Mouse (Mus musculus) brown adipose tissue, adult 24 weeks (tissue): ENCODE results near the gene Lpp. TPM values are rescaled to one million over a fixed set of nuclear protein-coding genes. Genes with fewer than 3 reads are reported as not detected.

ENCODE experiments used
- H3K27ac ChIP-seq: fragments of 200-500 bp; replicated peaks from 2 replicates; pipeline ENCODE4 v1.5.1; 2012; ENCODE audit warnings: low read depth, mild to moderate bottlenecking, low read length
- H3K4me1 ChIP-seq: fragments of 200-500 bp; 2 replicates; pipeline ENCODE4 v1.6.1; 2012; ENCODE audit warnings: low read length, mixed read lengths; ENCODE audit not compliant: control insufficient read depth, insufficient read depth, insufficient read length
- H3K4me3 ChIP-seq: fragments of 200-500 bp; 2 replicates; pipeline ENCODE4 v1.5.1; 2012; ENCODE audit warnings: low read depth, mild to moderate bottlenecking, low read length, moderate library complexity; ENCODE audit not compliant: insufficient read depth
- polyA plus RNA-seq: library from polyadenylated mRNA; stranded (reverse); fragments of >200 nt; gene quantifications from 2 replicates; pipeline ENCODE4 v1.2.4, GENCODE M21; 2012; ENCODE audit not compliant: missing spikeins, insufficient read depth, insufficient read length

The Lpp gene
- polyA plus RNA-seq, 1 experiment, result 6.7 TPM

GRCm38 (mm10) chr16:24482648-24483047 is 89.3 kb downstream of the Lpp start:
- Histone ChIP-seq H3K4me1 (peaks cover 3% of the 10 kb centered on the region), H3K4me3 (no peak overlapping the region), H3K27ac (no peak overlapping the region)

- no peak overlapping the region for H3K27ac ChIP-seq
- H3K4me3 ChIP-seq, result no peak overlapping the region
- peaks cover 8% of the 10 kb centered on the region for H3K4me1 ChIP-seq
These were observed 90.3 kb downstream of the Lpp start for GRCm38 (mm10) chr16:24483527-24484101.

GRCm38 (mm10) chr16:24487782-24488241 is 94.5 kb downstream of the Lpp start:
- Histone ChIP-seq H3K4me1 (peaks cover 17% of the 10 kb centered on the region), H3K27ac (no peak overlapping the region), H3K4me3 (no peak overlapping the region)

GRCm38 (mm10) chr16:24489516-24490285 is 96.4 kb downstream of the Lpp start:
- Histone ChIP-seq H3K27ac (no peak overlapping the region), H3K4me1 (peaks cover 15% of the 10 kb centered on the region), H3K4me3 (no peak overlapping the region)

GRCm38 (mm10) chr16:24490751-24491485 is 97.6 kb downstream of the Lpp start:
- Histone ChIP-seq H3K4me1 (peaks cover 16% of the 10 kb centered on the region), H3K27ac (no peak overlapping the region), H3K4me3 (no peak overlapping the region)

- H3K27ac ChIP-seq, result no peak overlapping the region
- H3K4me1 ChIP-seq, result peaks cover 16% of the 10 kb centered on the region
- H3K4me3 ChIP-seq, result no peak overlapping the region
These were observed 98.1 kb downstream of the Lpp start for GRCm38 (mm10) chr16:24491486-24491758.

- peaks cover 16% of the 10 kb centered on the region for H3K4me1 ChIP-seq
- no peak overlapping the region for H3K4me3 ChIP-seq
- H3K27ac ChIP-seq, result no peak overlapping the region
These were observed 99.1 kb downstream of the Lpp start for GRCm38 (mm10) chr16:24492194-24492940.

- Histone ChIP-seq H3K27ac (peak overlapping the region; percentile 63), H3K4me3 (no peak overlapping the region)
These were observed 101.2 kb downstream of the Lpp start for GRCm38 (mm10) chr16:24494531-24494930.

GRCm38 (mm10) chr16:24495461-24495860 is 102.2 kb downstream of the Lpp start:
- H3K4me3 ChIP-seq, result no peak overlapping the region
- peaks cover 5% of the 10 kb centered on the region for H3K4me1 ChIP-seq
- peak overlapping the region; percentile 50; the same call in 1 of the 2 replicates for H3K27ac ChIP-seq

More at GRCm38 (mm10) chr16:24494531-24494930, 101.2 kb downstream of the Lpp start:
- H3K4me1 ChIP-seq, result peaks cover 10% of the 10 kb centered on the region

- Histone ChIP-seq H3K4me3 (no peak overlapping the region), H3K4me1 (peaks cover 2% of the 10 kb centered on the region), H3K27ac (no peak overlapping the region)
These were observed 103.3 kb downstream of the Lpp start for GRCm38 (mm10) chr16:24496635-24497034.

GRCm38 (mm10) chr16:24497413-24497812 is 104.1 kb downstream of the Lpp start:
- no peak overlapping the region for H3K27ac ChIP-seq
- peaks cover 2% of the 10 kb centered on the region for H3K4me1 ChIP-seq
- no peak overlapping the region for H3K4me3 ChIP-seq

- peaks cover 2% of the 10 kb centered on the region; the same call in 1 of the 2 replicates for H3K4me1 ChIP-seq
These were observed 104.9 kb downstream of the Lpp start for GRCm38 (mm10) chr16:24498103-24498659.

GRCm38 (mm10) chr16:24501197-24501596 is 107.9 kb downstream of the Lpp start:
- H3K4me1 ChIP-seq, result no peaks in the 10 kb centered on the region
- no peak overlapping the region for H3K4me3 ChIP-seq
- H3K27ac ChIP-seq, result no peak overlapping the region

More at GRCm38 (mm10) chr16:24498103-24498659, 104.9 kb downstream of the Lpp start:
- Histone ChIP-seq H3K4me3 (no peak overlapping the region), H3K27ac (no peak overlapping the region)

- Histone ChIP-seq H3K4me1 (peaks cover 3% of the 10 kb centered on the region; the same call in 1 of the 2 replicates), H3K27ac (no peak overlapping the region)
These were observed 108.5 kb downstream of the Lpp start for GRCm38 (mm10) chr16:24501628-24502294.

More at GRCm38 (mm10) chr16:24501628-24502294, 108.5 kb downstream of the Lpp start:
- no peak overlapping the region for H3K4me3 ChIP-seq
